Mouse (Mus musculus): ENCODE data around the gene Cryaa. TPM values are rescaled to one million over a fixed set of nuclear protein-coding genes. Genes with fewer than 3 reads are reported as not detected.
"Not testable (repeated sequence)": the region's sequence is repeated elsewhere in the genome, so short reads cannot be mapped to it uniquely, and the experiment has no call there.

The Cryaa gene
- polyA plus RNA-seq, 1 experiment = not detected

DNA sequence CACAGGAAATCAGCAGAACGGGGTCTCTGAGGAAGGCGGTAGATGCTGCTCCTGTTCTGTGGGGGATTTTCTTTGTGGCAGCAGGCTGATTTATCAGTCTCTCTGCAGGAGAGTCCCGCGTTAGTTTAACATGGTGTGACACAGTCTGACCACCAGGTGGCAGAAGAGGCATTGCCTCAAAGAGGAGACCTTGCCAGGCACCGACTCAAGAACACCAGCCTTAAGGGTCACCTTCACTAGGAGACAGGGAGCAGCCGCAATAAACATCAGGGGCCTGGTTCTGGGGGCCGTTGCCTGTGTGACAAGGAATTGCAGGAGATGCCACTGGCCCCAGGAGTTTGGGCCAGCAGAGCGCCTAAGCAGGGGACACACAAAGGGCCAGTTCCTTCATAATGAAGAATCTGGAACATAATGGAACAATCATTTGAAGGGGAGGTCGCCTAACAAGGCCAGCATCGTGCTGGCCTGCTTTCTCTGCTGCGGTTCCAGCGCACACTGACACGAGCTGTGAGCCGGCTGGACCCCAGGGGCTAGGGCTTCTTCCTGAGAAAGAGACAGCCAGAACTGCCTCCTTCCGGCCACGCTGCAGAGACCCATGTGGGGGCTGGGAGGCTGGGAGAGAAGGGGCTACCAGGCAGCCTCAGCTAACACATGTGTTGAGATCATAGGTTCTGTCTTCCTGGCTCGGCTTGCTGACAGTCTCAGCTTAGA, 8.1 kb downstream of the Cryaa start:
- H3K4me3 ChIP-seq (ENCODE audit: insufficient read depth, low read length) = no peak overlapping the region
- H3K4me1 ChIP-seq (ENCODE audit: control insufficient read depth, insufficient read depth, low read length) = peaks cover 6% of the 10 kb centered on the region
- no peak overlapping the region for H3K27ac ChIP-seq (ENCODE audit: insufficient read depth, low read depth, low read length)
- TF ChIP-seq POLR2A (IDR thresholded peaks at IDR 0.05; ENCODE audit: borderline replicate concordance, low read depth, low read length) = no peak
- TF ChIP-seq CTCF (IDR thresholded peaks at IDR 0.05; ENCODE audit: low read depth, low read length) = peak; percentile 79

DNA sequence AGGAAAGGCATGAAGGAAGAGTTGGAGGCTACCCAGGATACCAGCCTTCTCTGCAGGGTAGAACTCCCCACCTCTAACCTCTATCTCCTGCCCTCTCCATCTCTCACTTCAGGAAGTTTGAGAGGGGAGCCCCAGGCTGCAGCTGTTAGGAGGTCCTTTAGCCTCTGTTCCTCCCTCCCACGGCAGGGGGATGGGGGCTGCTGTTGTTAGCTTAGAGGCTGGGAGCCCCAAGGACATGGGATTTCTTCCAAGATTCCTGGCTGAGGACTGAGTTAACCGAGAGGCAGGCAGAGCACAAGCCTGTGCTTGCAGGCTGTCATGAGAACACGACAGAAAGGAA, 8.6 kb downstream of the Cryaa start:
- H3K4me3 ChIP-seq (ENCODE audit: insufficient read depth, low read length) = no peak overlapping the region
- no peak overlapping the region for H3K27ac ChIP-seq (ENCODE audit: insufficient read depth, low read depth, low read length)
- peaks cover under 1% of the 10 kb centered on the region for H3K4me1 ChIP-seq (ENCODE audit: control insufficient read depth, insufficient read depth, low read length)
- TF ChIP-seq POLR2A (IDR thresholded peaks at IDR 0.05; ENCODE audit: borderline replicate concordance, low read depth, low read length) (no peak), CTCF (IDR thresholded peaks at IDR 0.05; ENCODE audit: low read depth, low read length) (no peak)

DNA sequence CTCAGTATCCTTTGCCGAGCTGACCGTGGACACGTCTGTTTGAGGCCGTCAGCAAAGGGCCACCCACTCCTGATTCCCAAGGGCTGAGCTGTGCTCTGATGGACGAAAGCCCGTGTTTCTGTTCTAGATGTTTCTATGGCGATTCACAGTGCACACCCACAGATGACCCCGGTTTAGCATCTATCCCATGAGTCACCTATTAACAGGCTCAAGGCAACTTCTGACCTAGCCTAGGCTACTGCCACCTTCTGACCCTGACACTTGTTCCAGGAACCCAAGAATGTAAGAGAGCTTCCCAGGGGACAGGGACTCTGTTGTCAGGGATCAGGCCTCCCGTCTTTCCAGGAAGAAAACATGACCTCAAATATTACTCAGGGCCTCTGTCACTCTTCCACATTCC, 10.5 kb downstream of the Cryaa start:
- no peak overlapping the region for H3K4me3 ChIP-seq (ENCODE audit: insufficient read depth, low read length)
- no peak for TF ChIP-seq POLR2A (IDR thresholded peaks at IDR 0.05; ENCODE audit: borderline replicate concordance, low read depth, low read length)
- no peak for TF ChIP-seq CTCF (IDR thresholded peaks at IDR 0.05; ENCODE audit: low read depth, low read length)
- H3K4me1 ChIP-seq (ENCODE audit: control insufficient read depth, insufficient read depth, low read length) = no peaks in the 10 kb centered on the region
- H3K27ac ChIP-seq (ENCODE audit: insufficient read depth, low read depth, low read length) = no peak overlapping the region

DNA sequence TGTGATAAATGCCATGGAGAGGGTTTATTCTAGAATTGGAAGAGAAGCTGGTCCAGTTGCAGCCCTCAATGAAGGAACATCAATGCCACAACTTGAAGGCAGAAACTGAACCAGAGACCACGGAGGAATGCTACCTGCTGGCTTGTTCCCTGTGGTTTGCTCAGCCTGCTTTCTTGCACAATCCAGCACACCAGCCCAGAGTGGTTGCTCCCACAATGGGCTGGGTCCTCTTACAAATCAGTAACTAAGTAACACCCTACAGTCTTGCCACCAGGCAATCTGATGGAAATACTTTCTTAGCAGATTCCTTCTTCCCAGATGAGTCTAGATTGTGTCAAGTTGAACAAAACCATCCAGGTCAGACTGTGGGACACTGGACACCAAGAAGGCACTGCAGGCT, 12.0 kb downstream of the Cryaa start:
- TF ChIP-seq CTCF (IDR thresholded peaks at IDR 0.05; ENCODE audit: low read depth, low read length) (no peak), POLR2A (IDR thresholded peaks at IDR 0.05; ENCODE audit: borderline replicate concordance, low read depth, low read length) (no peak)
- Histone ChIP-seq H3K4me3 (ENCODE audit: insufficient read depth, low read length) (no peak overlapping the region), H3K27ac (ENCODE audit: insufficient read depth, low read depth, low read length) (no peak overlapping the region), H3K4me1 (ENCODE audit: control insufficient read depth, insufficient read depth, low read length) (peaks cover 2% of the 10 kb centered on the region; the same call in 1 of the 2 replicates)

DNA sequence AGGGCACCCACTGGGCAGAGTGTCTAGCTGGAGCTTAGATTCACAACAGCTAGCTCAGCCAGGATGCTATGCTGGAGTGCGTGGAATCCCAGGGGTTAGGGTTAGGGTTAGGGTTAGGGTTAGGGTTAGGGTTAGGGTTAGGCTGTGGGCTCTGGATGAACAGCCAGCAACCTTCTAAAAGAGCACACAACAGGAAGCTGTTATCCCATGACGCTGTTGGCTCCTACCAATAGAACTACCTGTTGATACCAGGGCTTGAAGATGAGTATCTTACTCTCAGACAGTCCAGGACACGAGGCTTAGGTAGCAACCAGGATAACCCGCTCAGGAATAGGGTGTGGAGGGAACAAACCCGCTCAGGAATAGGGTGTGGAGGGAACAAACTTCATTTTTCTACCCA, 15.3 kb downstream of the Cryaa start:
- H3K4me1 ChIP-seq (ENCODE audit: control insufficient read depth, insufficient read depth, low read length) = peaks cover 2% of the 10 kb centered on the region; the same call in 1 of the 2 replicates

DNA sequence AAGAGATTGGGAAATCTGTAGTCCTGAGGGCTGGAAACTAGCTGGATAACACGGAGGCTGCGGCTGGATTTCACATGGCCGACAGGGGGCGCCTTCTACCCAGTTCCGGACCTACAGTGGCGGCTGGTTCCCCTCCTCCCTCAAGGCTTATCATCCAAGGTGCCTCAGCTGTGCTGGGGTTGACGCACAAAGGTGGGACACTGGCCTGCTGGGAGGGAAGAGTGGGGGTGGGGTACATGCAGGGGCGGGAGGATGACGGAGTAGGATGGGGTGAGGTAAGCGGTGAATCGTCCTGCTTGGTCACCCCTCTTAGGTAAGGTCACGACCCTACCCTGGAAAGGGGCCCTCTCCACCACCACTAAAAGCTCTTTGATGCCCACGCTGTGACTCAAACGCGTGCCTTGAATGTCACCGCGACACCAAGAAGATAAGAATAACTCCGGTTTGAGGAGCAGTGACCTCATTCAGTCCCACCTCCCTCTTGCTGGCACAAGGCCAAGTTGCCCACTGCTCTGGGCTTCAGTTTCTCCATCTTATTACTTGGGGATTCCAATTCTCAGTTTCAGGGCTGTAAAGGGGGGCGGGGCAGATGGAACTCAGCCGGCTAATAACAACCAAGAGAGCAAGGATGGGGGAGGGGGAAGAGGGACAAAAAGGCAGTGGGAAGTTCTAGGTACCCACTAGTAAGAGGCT, 15.9 kb downstream of the Cryaa start:
- Histone ChIP-seq H3K4me1 (ENCODE audit: control insufficient read depth, insufficient read depth, low read length) (peaks cover 2% of the 10 kb centered on the region; the same call in 1 of the 2 replicates), H3K4me3 (ENCODE audit: insufficient read depth, low read length) (no peak overlapping the region), H3K27ac (ENCODE audit: insufficient read depth, low read depth, low read length) (no peak overlapping the region)
- TF ChIP-seq POLR2A (IDR thresholded peaks at IDR 0.05; ENCODE audit: borderline replicate concordance, low read depth, low read length) (no peak), CTCF (IDR thresholded peaks at IDR 0.05; ENCODE audit: low read depth, low read length) (peak; percentile 90)

More for the DNA sequence above, 15.3 kb downstream of the Cryaa start:
- Histone ChIP-seq H3K27ac (ENCODE audit: insufficient read depth, low read depth, low read length) (no peak overlapping the region), H3K4me3 (ENCODE audit: insufficient read depth, low read length) (no peak overlapping the region)
- TF ChIP-seq CTCF (IDR thresholded peaks at IDR 0.05; ENCODE audit: low read depth, low read length) (no peak), POLR2A (IDR thresholded peaks at IDR 0.05; ENCODE audit: borderline replicate concordance, low read depth, low read length) (no peak)

DNA sequence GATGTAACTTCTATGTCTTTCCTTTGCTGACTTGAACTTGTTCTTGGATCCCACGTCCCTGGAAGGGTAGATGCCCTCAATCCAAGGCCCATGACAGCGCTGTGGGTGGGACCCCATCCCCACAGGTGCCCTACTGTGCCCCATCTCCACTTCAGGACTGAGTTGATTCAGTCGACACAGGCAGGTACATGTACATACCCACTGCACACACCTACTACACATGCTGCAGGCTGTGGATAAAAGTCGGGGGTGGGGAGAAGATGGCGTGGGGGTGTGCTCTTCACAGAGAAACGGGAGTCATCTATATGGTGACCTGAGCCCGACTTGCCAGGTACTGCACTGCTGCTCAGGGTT, 16.4 kb downstream of the Cryaa start:
- TF ChIP-seq POLR2A (IDR thresholded peaks at IDR 0.05; ENCODE audit: borderline replicate concordance, low read depth, low read length) = no peak
- no peak for TF ChIP-seq CTCF (IDR thresholded peaks at IDR 0.05; ENCODE audit: low read depth, low read length)
- no peak overlapping the region for H3K4me3 ChIP-seq (ENCODE audit: insufficient read depth, low read length)
- H3K4me1 ChIP-seq (ENCODE audit: control insufficient read depth, insufficient read depth, low read length) = peaks cover 2% of the 10 kb centered on the region; the same call in 1 of the 2 replicates
- H3K27ac ChIP-seq (ENCODE audit: insufficient read depth, low read depth, low read length) = no peak overlapping the region

DNA sequence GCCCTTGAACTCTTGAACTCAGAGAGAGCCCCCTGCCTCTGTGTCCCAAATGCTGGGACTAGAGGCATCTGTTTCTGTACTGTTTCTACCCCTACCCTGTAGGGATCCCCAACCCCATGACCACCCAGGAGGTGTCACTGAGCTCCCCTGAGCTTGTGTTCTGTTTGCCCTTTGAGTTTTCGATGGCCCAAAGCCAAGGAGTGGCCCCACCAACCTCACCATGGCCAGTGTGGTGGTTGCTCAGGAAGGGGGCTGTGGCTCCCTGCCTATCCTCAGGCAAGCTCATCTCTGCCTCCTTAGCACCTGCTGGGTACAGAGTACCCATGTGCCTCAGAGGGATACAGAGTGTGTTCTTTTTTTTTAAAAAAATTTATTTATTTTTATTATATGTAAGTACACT, 17.3 kb downstream of the Cryaa start:
- no peak overlapping the region for H3K4me3 ChIP-seq (ENCODE audit: insufficient read depth, low read length)
- no peak for TF ChIP-seq POLR2A (IDR thresholded peaks at IDR 0.05; ENCODE audit: borderline replicate concordance, low read depth, low read length)
- TF ChIP-seq CTCF (IDR thresholded peaks at IDR 0.05; ENCODE audit: low read depth, low read length) = no peak
- H3K27ac ChIP-seq (ENCODE audit: insufficient read depth, low read depth, low read length) = no peak overlapping the region
- peaks cover 2% of the 10 kb centered on the region; the same call in 1 of the 2 replicates for H3K4me1 ChIP-seq (ENCODE audit: control insufficient read depth, insufficient read depth, low read length)

DNA sequence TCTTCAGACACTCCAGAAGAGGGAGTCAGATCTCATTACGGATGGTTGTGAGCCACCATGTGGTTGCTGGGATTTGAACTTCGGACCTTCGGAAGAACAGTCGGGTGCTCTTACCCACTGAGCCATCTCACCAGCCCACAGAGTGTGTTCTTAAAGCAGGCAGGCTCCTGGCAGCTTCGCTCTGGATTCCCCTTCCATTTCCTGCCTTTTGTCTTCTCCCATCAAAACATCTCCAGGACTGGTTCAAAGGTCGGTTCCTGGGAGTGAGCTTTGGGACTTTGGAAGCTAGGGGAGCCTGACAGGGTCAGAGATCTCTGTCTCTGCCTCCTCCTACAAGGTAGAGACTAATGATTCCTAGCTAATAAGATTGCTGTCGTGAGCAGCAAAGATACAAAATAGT, 17.7 kb downstream of the Cryaa start:
- H3K27ac ChIP-seq (ENCODE audit: insufficient read depth, low read depth, low read length); H3K4me1 ChIP-seq (ENCODE audit: control insufficient read depth, insufficient read depth, low read length); H3K4me3 ChIP-seq (ENCODE audit: insufficient read depth, low read length): not testable (repeated sequence)

DNA sequence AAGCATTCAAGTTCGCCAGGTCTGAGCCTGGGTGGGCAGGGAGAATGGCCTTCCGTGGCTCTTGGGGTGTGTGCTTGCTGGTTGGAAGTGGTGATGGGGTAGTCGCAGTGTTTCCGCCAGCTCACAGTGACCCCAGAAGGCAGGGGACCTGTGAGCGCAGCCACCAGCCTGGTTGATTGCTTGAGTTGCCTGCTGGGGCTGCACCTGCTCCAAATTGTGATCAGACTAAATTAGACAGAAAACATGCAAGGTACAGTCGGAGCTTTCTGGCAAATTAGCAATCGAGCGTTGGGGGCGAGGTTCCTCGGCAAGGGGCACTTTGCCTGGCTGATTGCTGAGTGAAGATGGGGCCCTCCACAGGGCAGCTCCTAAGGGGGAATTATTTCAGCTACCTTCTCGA, 20.7 kb downstream of the Cryaa start:
- TF ChIP-seq CTCF (IDR thresholded peaks at IDR 0.05; ENCODE audit: low read depth, low read length) (no peak), POLR2A (IDR thresholded peaks at IDR 0.05; ENCODE audit: borderline replicate concordance, low read depth, low read length) (no peak)

More for the DNA sequence above, 20.7 kb downstream of the Cryaa start:
- Histone ChIP-seq H3K4me3 (ENCODE audit: insufficient read depth, low read length) (no peak overlapping the region), H3K27ac (ENCODE audit: insufficient read depth, low read depth, low read length) (no peak overlapping the region), H3K4me1 (ENCODE audit: control insufficient read depth, insufficient read depth, low read length) (peaks cover 2% of the 10 kb centered on the region; the same call in 1 of the 2 replicates)

Data from bone marrow macrophage, adult 2 months (primary cell).